Mouse (Mus musculus) CD4-positive, CD25-positive, alpha-beta regulatory T cell, adult 2 months (primary cell): ENCODE data around the gene Srd5a1.
A peak's percentile ranks its signal among the peaks of the same experiment; 100 is the strongest.
"Not testable (repeated sequence)": the region's sequence is repeated elsewhere in the genome, so short reads cannot be mapped to it uniquely, and the experiment has no call there.

Experiments used
- DNase-seq: peaks from one replicate; pipeline ENCODE4 v3.0.0-alpha.2; 2012; ENCODE audit warnings: low read depth, low spot score

The Srd5a1 gene

GRCm38 (mm10) chr13:69576676-69577075, 34.6 kb downstream of the Srd5a1 start:
- no peak for DNase-seq

GRCm38 (mm10) chr13:69572594-69572993, 38.6 kb downstream of the Srd5a1 start:
- DNase-seq, result no peak

- DNase-seq, result no peak
Measured at GRCm38 (mm10) chr13:69569201-69569600, 42.0 kb downstream of the Srd5a1 start.

GRCm38 (mm10) chr13:69565401-69565800, 45.8 kb downstream of the Srd5a1 start:
- DNase-seq, result not testable (repeated sequence)

- DNase-seq, result no peak
Measured at GRCm38 (mm10) chr13:69564573-69564972, 46.7 kb downstream of the Srd5a1 start.

GRCm38 (mm10) chr13:69563905-69564304, 47.3 kb downstream of the Srd5a1 start:
- no peak for DNase-seq

- DNase-seq, result no peak
Measured at GRCm38 (mm10) chr13:69562654-69563574, 48.3 kb downstream of the Srd5a1 start.

- no peak for DNase-seq
Measured at GRCm38 (mm10) chr13:69562004-69562403, 49.2 kb downstream of the Srd5a1 start.

- DNase-seq, result no peak
Measured at GRCm38 (mm10) chr13:69559291-69559961, 51.8 kb downstream of the Srd5a1 start.

GRCm38 (mm10) chr13:69558098-69558660, 53.1 kb downstream of the Srd5a1 start:
- DNase-seq, result no peak

GRCm38 (mm10) chr13:69556728-69557127, 54.5 kb downstream of the Srd5a1 start:
- no peak for DNase-seq

- no peak for DNase-seq
Measured at GRCm38 (mm10) chr13:69555957-69556482, 55.2 kb downstream of the Srd5a1 start.

- DNase-seq, result no peak
Measured at GRCm38 (mm10) chr13:69555045-69555444, 56.2 kb downstream of the Srd5a1 start.

- DNase-seq, result no peak
Measured at GRCm38 (mm10) chr13:69554255-69554654, 57.0 kb downstream of the Srd5a1 start.

- DNase-seq, result peak; percentile 75
Measured at GRCm38 (mm10) chr13:69553024-69553423, 58.2 kb downstream of the Srd5a1 start.

GRCm38 (mm10) chr13:69550831-69551230, 60.4 kb downstream of the Srd5a1 start:
- DNase-seq, result no peak

- DNase-seq, result no peak
Measured at GRCm38 (mm10) chr13:69549980-69550379, 61.3 kb downstream of the Srd5a1 start.

- DNase-seq, result no peak
Measured at GRCm38 (mm10) chr13:69547488-69548180, 63.6 kb downstream of the Srd5a1 start.

- DNase-seq, result peak; percentile 80
Measured at GRCm38 (mm10) chr13:69545019-69545418, 66.2 kb downstream of the Srd5a1 start.

- no peak for DNase-seq
Measured at GRCm38 (mm10) chr13:69543595-69543994, 67.6 kb downstream of the Srd5a1 start.

GRCm38 (mm10) chr13:69542571-69543352, 68.5 kb downstream of the Srd5a1 start:
- DNase-seq, result no peak
